Mouse (Mus musculus): Measurements from ENCODE around the gene Srr. TPM values are rescaled to one million over a fixed set of nuclear protein-coding genes. Genes with fewer than 3 reads are reported as not detected.

The Srr gene
- polyA plus RNA-seq, 1 experiment from 2014 or later, result 4.4 TPM

GRCm38 (mm10) chr11:74898517-74898827, 27.3 kb downstream of the Srr start:
- Histone ChIP-seq H3K36me3 (replicated peaks; ENCODE audit: insufficient read depth, low read length) (peaks cover 33% of the 10 kb centered on the region), H3K27me3 (ENCODE audit: insufficient read depth, low read length) (no peaks in the 10 kb centered on the region), H3K4me2 (ENCODE audit: low read depth, low read length) (peak overlapping the region; percentile 100), H3K9ac (replicated peaks) (peak overlapping the region; percentile 89), H3K4me3 (ENCODE audit: low read depth, low read length) (peak overlapping the region; percentile 97), H3K27ac (ENCODE audit: low read depth) (peak overlapping the region; percentile 77), H3K9me3 (ENCODE audit: low read length) (no peaks in the 10 kb centered on the region), H3K4me1 (ENCODE audit: insufficient read depth) (peaks cover 5% of the 10 kb centered on the region; the same call in 1 of the 2 replicates)
- no peak for TF ChIP-seq EP300 (IDR thresholded peaks at IDR 0.05; ENCODE audit: low read depth)
- TF ChIP-seq CTCF (IDR thresholded peaks at IDR 0.05; ENCODE audit: low read depth), result no peak
- 0% methylated on average over 7 of the region's 7 CpGs for WGBS (ENCODE audit: insufficient replicate concordance)
- ATAC-seq, result no peak
- no peak for DNase-seq

GRCm38 (mm10) chr11:74897678-74898516, 27.9 kb downstream of the Srr start, which contains the start of gene Tsr1:
Gene Tsr1, plus strand, starts transcription at chr11:74898071.
- Histone ChIP-seq H3K36me3 (replicated peaks; ENCODE audit: insufficient read depth, low read length) (peaks cover 28% of the 10 kb centered on the region), H3K27me3 (ENCODE audit: insufficient read depth, low read length) (no peaks in the 10 kb centered on the region), H3K4me1 (ENCODE audit: insufficient read depth) (peaks cover 5% of the 10 kb centered on the region; the same call in 1 of the 2 replicates), H3K9ac (replicated peaks) (peak within 1 kb of the TSS; percentile 89), H3K27ac (ENCODE audit: low read depth) (peak within 1 kb of the TSS; percentile 77), H3K4me3 (ENCODE audit: low read depth, low read length) (peak within 1 kb of the TSS; percentile 97), H3K9me3 (ENCODE audit: low read length) (no peaks in the 10 kb centered on the region), H3K4me2 (ENCODE audit: low read depth, low read length) (peak within 1 kb of the TSS; percentile 100)
- DNase-seq (peak; percentile 91), ATAC-seq (peak; percentile 85)
- TF ChIP-seq CTCF (IDR thresholded peaks at IDR 0.05; ENCODE audit: low read depth) (0 out of 2 replicates have a peak, but pooled peaks have one; percentile 10), EP300 (IDR thresholded peaks at IDR 0.05; ENCODE audit: low read depth) (no peak; the same call in 1 of the 2 replicates)
- under 1% methylated on average over 54 of the region's 54 CpGs for WGBS (ENCODE audit: insufficient replicate concordance)

GRCm38 (mm10) chr11:74896901-74897677, 28.7 kb downstream of the Srr start, which contains the start of gene Sgsm2:
Gene Sgsm2, minus strand, starts transcription at chr11:74897060.
- DNase-seq, result peak; percentile 75
- Histone ChIP-seq H3K4me1 (ENCODE audit: insufficient read depth) (peaks cover 5% of the 10 kb centered on the region; the same call in 1 of the 2 replicates), H3K9ac (replicated peaks) (peak within 1 kb of the TSS; percentile 89), H3K27ac (ENCODE audit: low read depth) (peak within 1 kb of the TSS; percentile 77), H3K27me3 (ENCODE audit: insufficient read depth, low read length) (no peaks in the 10 kb centered on the region), H3K9me3 (ENCODE audit: low read length) (no peaks in the 10 kb centered on the region), H3K36me3 (replicated peaks; ENCODE audit: insufficient read depth, low read length) (peaks cover 21% of the 10 kb centered on the region), H3K4me2 (ENCODE audit: low read depth, low read length) (peak within 1 kb of the TSS; percentile 100), H3K4me3 (ENCODE audit: low read depth, low read length) (peak within 1 kb of the TSS; percentile 97)
- 2% methylated on average over 68 of the region's 74 CpGs for WGBS (ENCODE audit: insufficient replicate concordance)
- no peak for TF ChIP-seq EP300 (IDR thresholded peaks at IDR 0.05; ENCODE audit: low read depth)
- TF ChIP-seq CTCF (IDR thresholded peaks at IDR 0.05; ENCODE audit: low read depth), result no peak
- peak; percentile 57 for ATAC-seq

GRCm38 (mm10) chr11:74895980-74896900, 29.5 kb downstream of the Srr start:
- H3K27me3 ChIP-seq (ENCODE audit: insufficient read depth, low read length), result no peaks in the 10 kb centered on the region
- DNase-seq (peak; percentile 78), ATAC-seq (peak; percentile 72)
- peaks cover 5% of the 10 kb centered on the region; the same call in 1 of the 2 replicates for H3K4me1 ChIP-seq (ENCODE audit: insufficient read depth)
- H3K9me3 ChIP-seq (ENCODE audit: low read length), result no peaks in the 10 kb centered on the region
- H3K4me2 ChIP-seq (ENCODE audit: low read depth, low read length), result peak overlapping the region; percentile 100
- TF ChIP-seq EP300 (IDR thresholded peaks at IDR 0.05; ENCODE audit: low read depth) (no peak), CTCF (IDR thresholded peaks at IDR 0.05; ENCODE audit: low read depth) (peak; percentile 41)
- 1% methylated on average over 47 of the region's 55 CpGs for WGBS (ENCODE audit: insufficient replicate concordance)
- peak overlapping the region; percentile 89 for H3K9ac ChIP-seq (replicated peaks)
- peaks cover 13% of the 10 kb centered on the region; the same call in 1 of the 2 replicates for H3K36me3 ChIP-seq (replicated peaks; ENCODE audit: insufficient read depth, low read length)
- peak overlapping the region; percentile 77 for H3K27ac ChIP-seq (ENCODE audit: low read depth)
- H3K4me3 ChIP-seq (ENCODE audit: low read depth, low read length), result peak overlapping the region; percentile 97

- H3K9me3 ChIP-seq (ENCODE audit: low read length), result no peaks in the 10 kb centered on the region
- no peak overlapping the region for H3K4me2 ChIP-seq (ENCODE audit: low read depth, low read length)
- 0 out of 2 replicates have a peak, but pooled peaks cover 3% of the 10 kb centered on the region for H3K36me3 ChIP-seq (replicated peaks; ENCODE audit: insufficient read depth, low read length)
- no peak for DNase-seq
- H3K27me3 ChIP-seq (ENCODE audit: insufficient read depth, low read length), result no peaks in the 10 kb centered on the region
- H3K9ac ChIP-seq (replicated peaks), result no peak overlapping the region
- no peak for ATAC-seq
- 78% methylated on average over 4 of the region's 4 CpGs for WGBS (ENCODE audit: insufficient replicate concordance)
- H3K4me3 ChIP-seq (ENCODE audit: low read depth, low read length), result no peak overlapping the region
- H3K4me1 ChIP-seq (ENCODE audit: insufficient read depth), result peaks cover 5% of the 10 kb centered on the region; the same call in 1 of the 2 replicates
- no peak overlapping the region for H3K27ac ChIP-seq (ENCODE audit: low read depth)
- TF ChIP-seq EP300 (IDR thresholded peaks at IDR 0.05; ENCODE audit: low read depth), result no peak
- TF ChIP-seq CTCF (IDR thresholded peaks at IDR 0.05; ENCODE audit: low read depth), result no peak
Observed at GRCm38 (mm10) chr11:74894619-74895018, 31.1 kb downstream of the Srr start.
